ENCODE assay signal across 26 mouse cellular contexts in genomic region chr2:64111133-64111532, GRCm38 (mm10).
"Had no signal": no experiment of that assay in that cellular context is flagged by ENCODE, and none has a peak within 500 bp of the region (broad histone marks: within the 10 kb centered on the region; RNA-seq: fewer than 3 reads in every experiment).

No protein-coding gene starts in this region.

- H3K27ac ChIP-seq: gastrocnemius, adult 2 months; heart, embryonic 13.5 days; heart, embryonic 15.5 days; hindbrain, embryonic 13.5 days; hindbrain, embryonic 15.5 days; hindbrain, postnatal 0 days; layer of hippocampus, adult 2 months; left cerebral cortex, adult 2 months; limb, embryonic 10.5 days; limb, embryonic 12.5 days; liver, embryonic 13.5 days had no signal

- H3K4me2 ChIP-seq: heart, embryonic 11.5 days; heart, embryonic 13.5 days; heart, embryonic 15.5 days; hindbrain, embryonic 13.5 days; hindbrain, embryonic 15.5 days; limb, embryonic 12.5 days; liver, embryonic 11.5 days; liver, embryonic 13.5 days had no signal

- H3K27me3 ChIP-seq: heart, embryonic 13.5 days; heart, embryonic 15.5 days; hindbrain, embryonic 13.5 days; hindbrain, embryonic 15.5 days; limb, embryonic 12.5 days; liver, embryonic 13.5 days had no signal

- H3K9ac ChIP-seq: heart, embryonic 13.5 days; heart, embryonic 15.5 days; hindbrain, embryonic 13.5 days; hindbrain, embryonic 15.5 days; limb, embryonic 12.5 days; liver, embryonic 13.5 days had no signal

- H3K36me3 ChIP-seq: heart, embryonic 13.5 days; heart, embryonic 15.5 days; hindbrain, embryonic 13.5 days; hindbrain, embryonic 15.5 days; limb, embryonic 10.5 days; limb, embryonic 12.5 days; liver, embryonic 13.5 days had no signal

- ATAC-seq: forebrain, embryonic 16.5 days; hindbrain, postnatal 0 days; intestine, embryonic 16.5 days had no signal

- H3K4me1 ChIP-seq: heart, embryonic 13.5 days; heart, embryonic 15.5 days; hindbrain, embryonic 13.5 days; hindbrain, embryonic 15.5 days; limb, embryonic 10.5 days; limb, embryonic 12.5 days; liver, embryonic 13.5 days had no signal

- DNase-seq: gastrocnemius, adult 2 months; gastrocnemius, postnatal 10 days; gastrocnemius, postnatal 25 days; heart, adult 18-20 months; heart, postnatal 14 days; heart, postnatal 36 days; kidney, adult 11 months; kidney, adult 2 months; kidney, postnatal 10 days; kidney, postnatal 25 days; kidney, postnatal 4 days; liver; liver, embryonic 13.5 days had no signal

- H3K4me3 ChIP-seq: gastrocnemius, adult 2 months; heart, embryonic 13.5 days; heart, embryonic 15.5 days; hindbrain, embryonic 13.5 days; hindbrain, embryonic 15.5 days; layer of hippocampus, adult 2 months; left cerebral cortex, adult 2 months; limb, embryonic 10.5 days; limb, embryonic 12.5 days; liver, embryonic 13.5 days had no signal

- H3K9me3 ChIP-seq: heart, embryonic 13.5 days; heart, embryonic 15.5 days; hindbrain, embryonic 13.5 days; hindbrain, embryonic 15.5 days; limb, embryonic 10.5 days; limb, embryonic 12.5 days; liver, embryonic 13.5 days had no signal
